Mouse (Mus musculus) forebrain, embryonic 14.5 days (tissue): ENCODE data around the gene Pcsk6. TPM values are rescaled to one million over a fixed set of nuclear protein-coding genes. Genes with fewer than 3 reads are reported as not detected.

Experiments used
- ATAC-seq: fragments of 200-750 bp; cut with Nextera tagmentation; 2 replicates; pipeline ENCODE4 v1.8.0; 2017; ENCODE audit warnings: mild to moderate bottlenecking, moderate library complexity
- DNase-seq: peaks from one replicate; pipeline ENCODE4 v3.0.0-alpha.2; 2015; ENCODE audit warnings: low spot score
- H3K27ac ChIP-seq: fragments of 300-500 bp; sonication (generic); 2 replicates; pipeline ENCODE4 v1.5.1; 2014; ENCODE audit warnings: low read depth, mild to moderate bottlenecking, control low read depth, low read length, moderate library complexity
- H3K27me3 ChIP-seq: fragments of 300-500 bp; sonication (generic); replicated peaks from 2 replicates; pipeline ENCODE4 v1.6.1; 2014; ENCODE audit warnings: low read length, control low read depth, mixed read lengths; ENCODE audit not compliant: control insufficient read depth, insufficient read depth
- H3K36me3 ChIP-seq: fragments of 300-500 bp; sonication (generic); 2 replicates; pipeline ENCODE4 v1.6.1; 2014; ENCODE audit warnings: low read length, control low read depth; ENCODE audit not compliant: control insufficient read depth, insufficient read depth
- H3K4me1 ChIP-seq: fragments of 300-500 bp; sonication (generic); 2 replicates; pipeline ENCODE4 v1.6.1; 2014; ENCODE audit warnings: antibody characterized with exemption, low read length, control low read depth; ENCODE audit not compliant: control insufficient read depth, insufficient read depth
- H3K4me2 ChIP-seq: fragments of 300-500 bp; sonication (generic); 2 replicates; pipeline ENCODE4 v1.6.1; 2014; ENCODE audit warnings: mild to moderate bottlenecking, control low read depth, low read length
- H3K4me3 ChIP-seq: fragments of 300-500 bp; sonication (generic); 2 replicates; pipeline ENCODE4 v1.5.1; 2014; ENCODE audit warnings: low read depth, low read length, control low read depth
- H3K9ac ChIP-seq: fragments of 300-500 bp; sonication (generic); 2 replicates; pipeline ENCODE4 v1.6.1; 2014; ENCODE audit warnings: mild to moderate bottlenecking, low read length, control low read depth, moderate library complexity
- H3K9me3 ChIP-seq: fragments of 300-500 bp; sonication (generic); replicated peaks from 2 replicates; pipeline ENCODE4 v1.6.1; 2016; ENCODE audit warnings: low read length, control low read depth, mixed read lengths; ENCODE audit not compliant: control insufficient read depth
- WGBS: fragments of 180-500 bp; shearing (Covaris S2); extraction: QIAGEN DNeasy Blood & Tissue Kit; methylation state at CpG from one replicate; pipeline ENCODE4 v1.1.7; 2014; 5-methylcytosine and 5-hydroxymethylcytosine counted together
- polyA plus RNA-seq: library from polyadenylated mRNA; unstranded; fragments of >200 nt; fragmentation: Nextera tagmentation; extraction: Ambion mirVana; gene quantifications from 2 replicates; pipeline ENCODE4 v1.2.1, GENCODE M21; 2014

Pcsk6 gene
- polyA plus RNA-seq, 1 experiment from 2014 or later: 1.4 TPM

- no peaks in the 10 kb centered on the region for H3K27me3 ChIP-seq
- 97% methylated on average over 9 of the region's 9 CpGs for WGBS
- H3K36me3 ChIP-seq: no peaks in the 10 kb centered on the region
- H3K27ac ChIP-seq: no peak overlapping the region
- no peaks in the 10 kb centered on the region for H3K4me1 ChIP-seq
- H3K4me3 ChIP-seq: no peak overlapping the region
- H3K4me2 ChIP-seq: no peak overlapping the region
- no peak overlapping the region for H3K9ac ChIP-seq
- ATAC-seq (no peak), DNase-seq (no peak)
- no peaks in the 10 kb centered on the region for H3K9me3 ChIP-seq
Observed at GRCm38 (mm10) chr7:65959221-65959924, 97.8 kb downstream of the Pcsk6 start.

GRCm38 (mm10) chr7:65962611-65963010 is 101.1 kb downstream of the Pcsk6 start:
- no peak overlapping the region for H3K4me2 ChIP-seq
- no peak for ATAC-seq
- DNase-seq: no peak
- H3K36me3 ChIP-seq: no peaks in the 10 kb centered on the region
- no peak overlapping the region for H3K27ac ChIP-seq
- H3K27me3 ChIP-seq: no peaks in the 10 kb centered on the region
- no peak overlapping the region for H3K9ac ChIP-seq
- H3K4me3 ChIP-seq: no peak overlapping the region
- H3K4me1 ChIP-seq: no peaks in the 10 kb centered on the region
- WGBS: 83% methylated on average over 7 of the region's 7 CpGs
- H3K9me3 ChIP-seq: no peaks in the 10 kb centered on the region

GRCm38 (mm10) chr7:65964398-65964797 is 102.9 kb downstream of the Pcsk6 start:
- Histone ChIP-seq H3K4me2 (no peak overlapping the region), H3K27ac (no peak overlapping the region), H3K4me3 (no peak overlapping the region), H3K9ac (no peak overlapping the region), H3K36me3 (no peaks in the 10 kb centered on the region), H3K9me3 (no peaks in the 10 kb centered on the region), H3K27me3 (no peaks in the 10 kb centered on the region), H3K4me1 (no peaks in the 10 kb centered on the region)
- no peak for DNase-seq
- ATAC-seq: no peak

GRCm38 (mm10) chr7:65971301-65971700 is 109.8 kb downstream of the Pcsk6 start:
- H3K9me3 ChIP-seq: no peaks in the 10 kb centered on the region
- H3K36me3 ChIP-seq: no peaks in the 10 kb centered on the region
- WGBS: 84% methylated on average over 10 of the region's 10 CpGs
- H3K27me3 ChIP-seq: no peaks in the 10 kb centered on the region
- no peak overlapping the region for H3K4me2 ChIP-seq
- H3K27ac ChIP-seq: no peak overlapping the region
- peak; percentile 8 for DNase-seq
- ATAC-seq: no peak
- no peak overlapping the region for H3K4me3 ChIP-seq
- H3K9ac ChIP-seq: no peak overlapping the region
- H3K4me1 ChIP-seq: 0 out of 2 replicates have a peak, but pooled peaks cover 3% of the 10 kb centered on the region

GRCm38 (mm10) chr7:65977286-65977685 is 115.8 kb downstream of the Pcsk6 start:
- Histone ChIP-seq H3K4me1 (no peaks in the 10 kb centered on the region), H3K9me3 (no peaks in the 10 kb centered on the region), H3K4me3 (no peak overlapping the region), H3K27me3 (no peaks in the 10 kb centered on the region), H3K36me3 (no peaks in the 10 kb centered on the region), H3K9ac (no peak overlapping the region), H3K4me2 (no peak overlapping the region), H3K27ac (no peak overlapping the region)
- DNase-seq (no peak), ATAC-seq (no peak)
- WGBS: 83% methylated on average over 5 of the region's 5 CpGs

- H3K4me1 ChIP-seq: no peaks in the 10 kb centered on the region
- H3K9me3 ChIP-seq: no peaks in the 10 kb centered on the region
- no peak overlapping the region for H3K27ac ChIP-seq
- ATAC-seq (no peak), DNase-seq (no peak)
- WGBS: 84% methylated on average over 11 of the region's 11 CpGs
- no peak overlapping the region for H3K4me2 ChIP-seq
- H3K27me3 ChIP-seq: no peaks in the 10 kb centered on the region
- no peak overlapping the region for H3K9ac ChIP-seq
- H3K4me3 ChIP-seq: no peak overlapping the region
- no peaks in the 10 kb centered on the region for H3K36me3 ChIP-seq
Observed at GRCm38 (mm10) chr7:65977977-65978376, 116.4 kb downstream of the Pcsk6 start.

- Histone ChIP-seq H3K27ac (no peak overlapping the region), H3K27me3 (no peaks in the 10 kb centered on the region), H3K9me3 (no peaks in the 10 kb centered on the region), H3K4me3 (no peak overlapping the region), H3K9ac (no peak overlapping the region), H3K36me3 (no peaks in the 10 kb centered on the region), H3K4me1 (no peaks in the 10 kb centered on the region), H3K4me2 (no peak overlapping the region)
- no peak for ATAC-seq
- 81% methylated on average over 11 of the region's 11 CpGs for WGBS
- DNase-seq: no peak
Observed at GRCm38 (mm10) chr7:65978996-65979823, 117.7 kb downstream of the Pcsk6 start.

GRCm38 (mm10) chr7:65980000-65980399 is 118.5 kb downstream of the Pcsk6 start:
- H3K27ac ChIP-seq: no peak overlapping the region
- H3K4me2 ChIP-seq: no peak overlapping the region
- no peak for DNase-seq
- H3K36me3 ChIP-seq: no peaks in the 10 kb centered on the region
- H3K9ac ChIP-seq: no peak overlapping the region
- no peaks in the 10 kb centered on the region for H3K9me3 ChIP-seq
- H3K27me3 ChIP-seq: no peaks in the 10 kb centered on the region
- no peak overlapping the region for H3K4me3 ChIP-seq
- H3K4me1 ChIP-seq: no peaks in the 10 kb centered on the region
- 90% methylated on average over 9 of the region's 9 CpGs for WGBS
- no peak for ATAC-seq

GRCm38 (mm10) chr7:65982057-65982456 is 120.5 kb downstream of the Pcsk6 start:
- Histone ChIP-seq H3K36me3 (no peaks in the 10 kb centered on the region), H3K4me3 (no peak overlapping the region), H3K4me2 (no peak overlapping the region), H3K4me1 (no peaks in the 10 kb centered on the region), H3K9ac (no peak overlapping the region), H3K27me3 (no peaks in the 10 kb centered on the region), H3K9me3 (no peaks in the 10 kb centered on the region), H3K27ac (no peak overlapping the region)
- 65% methylated on average over 3 of the region's 3 CpGs for WGBS
- DNase-seq (no peak), ATAC-seq (no peak)
